ENCODE assay signal across 28 mouse cellular contexts in the genomic region with DNA sequence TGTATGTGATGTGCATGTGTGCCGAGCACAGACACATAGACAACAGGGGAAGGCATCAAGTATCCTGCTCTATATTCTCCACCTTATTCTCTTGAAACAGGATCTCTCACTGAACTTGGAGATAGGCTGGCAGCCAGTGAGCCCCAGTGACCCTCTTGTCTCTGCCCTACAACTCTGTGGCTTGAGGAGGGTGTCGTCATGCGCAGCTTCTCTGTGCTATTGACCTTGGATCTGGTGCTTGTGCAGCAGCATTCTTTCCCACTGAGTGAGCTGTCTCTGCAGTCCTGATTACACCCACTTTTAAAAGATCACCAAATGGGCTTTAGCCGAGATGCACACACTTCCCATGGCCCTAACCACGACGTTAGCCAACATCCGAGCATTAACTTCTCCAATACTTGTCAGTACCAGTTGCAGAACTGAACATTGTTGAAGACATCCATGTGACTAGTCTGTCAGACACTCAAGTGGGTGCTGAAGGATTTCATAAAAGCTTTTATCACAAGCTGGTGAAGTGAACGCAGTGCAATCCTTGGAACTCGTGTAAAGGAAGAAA.
A peak's percentile ranks its signal among the peaks of the same experiment; 100 is the strongest.
DNase-seq lines count a peak whose midpoint lies in the region; ATAC-seq and TF ChIP-seq lines count a peak whose summit lies in the region.
"Had no signal": no experiment of that assay in that cellular context is flagged by ENCODE, and none has a peak within 500 bp of the region (broad histone marks: within the 10 kb centered on the region; RNA-seq: fewer than 3 reads in every experiment).

No protein-coding gene starts in this region.

- H3K9me3 ChIP-seq in heart, embryonic 13.5 days, result no peaks in the 10 kb centered on the region
- no peaks in the 10 kb centered on the region for H3K9me3 ChIP-seq in intestine, embryonic 15.5 days
- no peaks in the 10 kb centered on the region for H3K9me3 ChIP-seq in intestine, postnatal 0 days (ENCODE audit: control insufficient read depth)
- H3K9me3 ChIP-seq in intestine, embryonic 16.5 days (ENCODE audit: control insufficient read depth, low read length), result no peaks in the 10 kb centered on the region
- H3K9me3 ChIP-seq: embryonic facial prominence, embryonic 10.5 days; embryonic facial prominence, embryonic 15.5 days; forebrain, embryonic 12.5 days; hindbrain, embryonic 10.5 days; hindbrain, embryonic 15.5 days; limb, embryonic 10.5 days; limb, embryonic 15.5 days; midbrain, embryonic 12.5 days had no signal

- DNase-seq in heart, postnatal 36 days, result no peak
- no peak for DNase-seq in liver
- no peak for DNase-seq in testis, postnatal 14 days (ENCODE audit: low spot score)
- DNase-seq: adrenal gland, postnatal 36 days; cerebellum, adult 18-20 months; cerebellum, postnatal 10 days; forebrain, postnatal 0 days; kidney, adult 8-10 months; kidney, postnatal 10 days; layer of hippocampus, adult 9-11 months; lung, adult 2 months; lung, postnatal 10 days; thymus, postnatal 4 days had no signal

- intact Hi-C loops in heart, postnatal 36 days (cut with DNase I), result no loop called here

- H3K4me2 ChIP-seq in heart, embryonic 13.5 days, result peak overlapping the region; percentile 44
- no peak overlapping the region for H3K4me2 ChIP-seq in intestine, embryonic 15.5 days (replicated peaks)
- H3K4me2 ChIP-seq in intestine, postnatal 0 days (replicated peaks; ENCODE audit: low read depth), result no peak overlapping the region
- no peak overlapping the region for H3K4me2 ChIP-seq in intestine, embryonic 16.5 days (ENCODE audit: low read depth, low read length)
- H3K4me2 ChIP-seq: embryonic facial prominence, embryonic 15.5 days; forebrain, embryonic 12.5 days; hindbrain, embryonic 15.5 days; limb, embryonic 15.5 days; midbrain, embryonic 12.5 days had no signal

- H3K27me3 ChIP-seq in heart, embryonic 13.5 days (replicated peaks), result 0 out of 2 replicates have a peak, but pooled peaks cover 5% of the 10 kb centered on the region
- H3K27me3 ChIP-seq in intestine, embryonic 15.5 days (replicated peaks), result no peaks in the 10 kb centered on the region
- H3K27me3 ChIP-seq in intestine, postnatal 0 days (replicated peaks; ENCODE audit: control insufficient read depth, insufficient read depth, low read length), result no peaks in the 10 kb centered on the region
- no peaks in the 10 kb centered on the region for H3K27me3 ChIP-seq in intestine, embryonic 16.5 days (replicated peaks; ENCODE audit: control insufficient read depth, insufficient read depth, low read length)
- H3K27me3 ChIP-seq: embryonic facial prominence, embryonic 15.5 days; forebrain, embryonic 12.5 days; hindbrain, embryonic 15.5 days; limb, embryonic 15.5 days; midbrain, embryonic 12.5 days had no signal

- 29% methylated on average over 9 of the region's 9 CpGs for WGBS in heart, embryonic 13.5 days
- 73% methylated on average over 9 of the region's 9 CpGs for WGBS in intestine, embryonic 15.5 days
- WGBS in intestine, postnatal 0 days, result 70% methylated on average over 9 of the region's 9 CpGs
- WGBS in intestine, embryonic 16.5 days, result 65% methylated on average over 9 of the region's 9 CpGs

- H3K27ac ChIP-seq in heart, embryonic 13.5 days (replicated peaks), result 0 out of 2 replicates have a peak overlapping the region, but pooled peaks have one; percentile 25
- no peak overlapping the region for H3K27ac ChIP-seq in intestine, embryonic 15.5 days
- H3K27ac ChIP-seq in intestine, postnatal 0 days (ENCODE audit: low read depth, low read length), result no peak overlapping the region
- no peak overlapping the region for H3K27ac ChIP-seq in intestine, embryonic 16.5 days (ENCODE audit: low read length)
- H3K27ac ChIP-seq: embryonic facial prominence, embryonic 10.5 days; embryonic facial prominence, embryonic 15.5 days; forebrain, embryonic 12.5 days; hindbrain, embryonic 10.5 days; hindbrain, embryonic 15.5 days; limb, embryonic 10.5 days; limb, embryonic 15.5 days; liver, embryonic 14.5 days; midbrain, embryonic 12.5 days had no signal

- no peak overlapping the region; the same call in 1 of the 2 replicates for H3K4me3 ChIP-seq in heart, embryonic 13.5 days
- no peak overlapping the region for H3K4me3 ChIP-seq in intestine, embryonic 15.5 days (replicated peaks)
- H3K4me3 ChIP-seq in intestine, postnatal 0 days (ENCODE audit: low read depth, low read length), result no peak overlapping the region
- no peak overlapping the region for H3K4me3 ChIP-seq in intestine, embryonic 16.5 days (ENCODE audit: low read length)
- H3K4me3 ChIP-seq: embryonic facial prominence, embryonic 10.5 days; embryonic facial prominence, embryonic 15.5 days; forebrain, embryonic 12.5 days; hindbrain, embryonic 10.5 days; hindbrain, embryonic 15.5 days; limb, embryonic 10.5 days; limb, embryonic 15.5 days; midbrain, embryonic 12.5 days had no signal

- ATAC-seq in heart, embryonic 13.5 days (ENCODE audit: extremely low read depth, insufficient number of reproducible peaks, low FRiP score, low TSS enrichment), result peak; percentile 61; the same call in 1 of the 2 replicates
- peak; percentile 63; the same call in 1 of the 2 replicates for ATAC-seq in intestine, embryonic 15.5 days
- ATAC-seq in intestine, postnatal 0 days, result no peak
- ATAC-seq in intestine, embryonic 16.5 days, result 0 out of 2 replicates have a peak, but pooled peaks have one; percentile 13
- ATAC-seq: CD4-positive, CD25-positive, alpha-beta regulatory T cell, adult 4 months; inflammation-experienced regulatory T-cells, adult 6 months had no signal

- H3K9ac ChIP-seq in heart, embryonic 13.5 days, result no peak overlapping the region
- no peak overlapping the region for H3K9ac ChIP-seq in intestine, embryonic 15.5 days
- H3K9ac ChIP-seq in intestine, postnatal 0 days (ENCODE audit: low read depth, low read length), result no peak overlapping the region
- H3K9ac ChIP-seq in intestine, embryonic 16.5 days (ENCODE audit: low read depth, low read length), result no peak overlapping the region
- H3K9ac ChIP-seq: embryonic facial prominence, embryonic 15.5 days; forebrain, embryonic 12.5 days; forebrain, postnatal 0 days; hindbrain, embryonic 15.5 days; limb, embryonic 15.5 days; liver, embryonic 14.5 days; midbrain, embryonic 12.5 days had no signal

- H3K4me1 ChIP-seq in heart, embryonic 13.5 days, result peaks cover 19% of the 10 kb centered on the region
- H3K4me1 ChIP-seq in intestine, embryonic 15.5 days (replicated peaks), result no peaks in the 10 kb centered on the region
- H3K4me1 ChIP-seq in intestine, postnatal 0 days (replicated peaks; ENCODE audit: control insufficient read depth, insufficient read depth, low read length), result no peaks in the 10 kb centered on the region
- no peaks in the 10 kb centered on the region for H3K4me1 ChIP-seq in intestine, embryonic 16.5 days (ENCODE audit: control insufficient read depth, insufficient read depth, low read length)
- H3K4me1 ChIP-seq: embryonic facial prominence, embryonic 10.5 days; embryonic facial prominence, embryonic 15.5 days; forebrain, embryonic 12.5 days; hindbrain, embryonic 10.5 days; hindbrain, embryonic 15.5 days; limb, embryonic 10.5 days; limb, embryonic 15.5 days; midbrain, embryonic 12.5 days had no signal

- H3K36me3 ChIP-seq in heart, embryonic 13.5 days, result no peaks in the 10 kb centered on the region
- H3K36me3 ChIP-seq in intestine, embryonic 15.5 days, result no peaks in the 10 kb centered on the region
- no peaks in the 10 kb centered on the region for H3K36me3 ChIP-seq in intestine, postnatal 0 days (ENCODE audit: control insufficient read depth, insufficient read depth)
- H3K36me3 ChIP-seq in intestine, embryonic 16.5 days (ENCODE audit: control insufficient read depth, insufficient read depth, low read length), result no peaks in the 10 kb centered on the region
- H3K36me3 ChIP-seq: embryonic facial prominence, embryonic 10.5 days; embryonic facial prominence, embryonic 15.5 days; forebrain, embryonic 12.5 days; hindbrain, embryonic 10.5 days; hindbrain, embryonic 15.5 days; limb, embryonic 10.5 days; limb, embryonic 15.5 days; midbrain, embryonic 12.5 days had no signal

- no peak for TF ChIP-seq CTCF in intestine, postnatal 0 days (IDR thresholded peaks at IDR 0.05; ENCODE audit: low read depth)
